Mouse (Mus musculus) ES-Bruce4 (cell line): ENCODE data around the gene Fam171a2. TPM values are rescaled to one million over a fixed set of nuclear protein-coding genes. Genes with fewer than 3 reads are reported as not detected.
"Not testable (repeated sequence)": the region's sequence is repeated elsewhere in the genome, so short reads cannot be mapped to it uniquely, and the experiment has no call there.

ENCODE experiments used
- H3K27ac ChIP-seq: 2 replicates; pipeline ENCODE4 v1.5.1; 2012; ENCODE audit warnings: low read length, inconsistent platforms; ENCODE audit not compliant: insufficient read depth
- H3K27me3 ChIP-seq: 2 replicates; pipeline ENCODE4 v1.6.1; 2012; ENCODE audit warnings: mild to moderate bottlenecking, low read length, inconsistent platforms; ENCODE audit not compliant: control insufficient read depth, poor library complexity, insufficient read depth, severe bottlenecking
- H3K36me3 ChIP-seq: 2 replicates; pipeline ENCODE4 v1.6.1; 2012; ENCODE audit warnings: inconsistent platforms, mild to moderate bottlenecking, low read length, moderate library complexity; ENCODE audit not compliant: control insufficient read depth, poor library complexity, insufficient read depth, severe bottlenecking
- H3K4me1 ChIP-seq: one replicate; pipeline ENCODE4 v1.8.1; 2011; ENCODE audit warnings: low read length; ENCODE audit not compliant: control insufficient read depth, insufficient read depth
- H3K4me3 ChIP-seq: 2 replicates; pipeline ENCODE4 v1.5.1; 2011; ENCODE audit warnings: low read depth, mild to moderate bottlenecking, low read length
- H3K9ac ChIP-seq: 2 replicates; pipeline ENCODE4 v1.6.1; 2012; ENCODE audit warnings: low read depth, mild to moderate bottlenecking, inconsistent platforms; ENCODE audit not compliant: poor library complexity, severe bottlenecking
- H3K9me3 ChIP-seq: replicated peaks from 2 replicates; pipeline ENCODE4 v1.6.1; 2012; ENCODE audit warnings: mild to moderate bottlenecking, low read length, inconsistent platforms; ENCODE audit not compliant: control insufficient read depth, poor library complexity, insufficient read depth, severe bottlenecking
- CTCF ChIP-seq: IDR thresholded peaks from one replicate; pipeline ENCODE4 v1.8.1; 2011; ENCODE audit warnings: low read depth, low read length
- EP300 ChIP-seq: IDR thresholded peaks from 2 replicates; pipeline ENCODE4 v1.6.1; 2011; ENCODE audit warnings: low read depth, low read length; ENCODE audit not compliant: insufficient read depth
- POLR2A ChIP-seq: IDR thresholded peaks from one replicate; pipeline ENCODE4 v1.8.1; 2011; ENCODE audit warnings: low read length; ENCODE audit not compliant: insufficient read depth
- polyA plus RNA-seq: library from polyadenylated mRNA; stranded (reverse); fragments of >200 nt; gene quantifications from 2 replicates; pipeline ENCODE4 v1.2.4, GENCODE M21; 2011; ENCODE audit warnings: low read depth; ENCODE audit not compliant: missing spikeins, insufficient read depth, insufficient read length

The Fam171a2 gene
- polyA plus RNA-seq, 1 experiment = 5.4 TPM

DNA sequence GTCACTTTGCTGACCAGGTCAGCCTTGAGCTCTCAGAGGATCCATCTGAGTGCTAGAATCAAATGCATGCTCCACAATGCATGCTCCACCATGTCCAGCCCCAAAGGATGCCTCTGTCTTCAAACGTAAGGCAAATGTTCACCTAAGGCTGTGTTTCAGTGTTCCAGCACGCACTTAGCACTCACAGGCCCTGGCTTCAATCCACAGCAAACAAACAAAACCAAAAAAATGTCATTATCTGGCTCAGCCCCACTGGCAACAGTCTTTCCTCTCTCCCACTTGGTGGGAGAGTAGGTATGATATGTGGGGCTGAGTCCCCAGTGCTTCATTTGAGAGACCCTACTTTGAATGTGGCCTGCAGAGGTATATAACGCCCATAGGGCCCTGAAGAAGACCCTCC is 36.4 kb downstream of the Fam171a2 start:
- no peak overlapping the region for H3K9ac ChIP-seq
- TF ChIP-seq EP300 = no peak
- no peak for TF ChIP-seq CTCF
- TF ChIP-seq POLR2A = no peak
- no peaks in the 10 kb centered on the region for H3K9me3 ChIP-seq
- H3K4me3 ChIP-seq = no peak overlapping the region
- H3K4me1 ChIP-seq = no peaks in the 10 kb centered on the region
- H3K36me3 ChIP-seq = peaks cover 1% of the 10 kb centered on the region; the same call in 1 of the 2 replicates
- H3K27me3 ChIP-seq = no peaks in the 10 kb centered on the region
- no peak overlapping the region for H3K27ac ChIP-seq

DNA sequence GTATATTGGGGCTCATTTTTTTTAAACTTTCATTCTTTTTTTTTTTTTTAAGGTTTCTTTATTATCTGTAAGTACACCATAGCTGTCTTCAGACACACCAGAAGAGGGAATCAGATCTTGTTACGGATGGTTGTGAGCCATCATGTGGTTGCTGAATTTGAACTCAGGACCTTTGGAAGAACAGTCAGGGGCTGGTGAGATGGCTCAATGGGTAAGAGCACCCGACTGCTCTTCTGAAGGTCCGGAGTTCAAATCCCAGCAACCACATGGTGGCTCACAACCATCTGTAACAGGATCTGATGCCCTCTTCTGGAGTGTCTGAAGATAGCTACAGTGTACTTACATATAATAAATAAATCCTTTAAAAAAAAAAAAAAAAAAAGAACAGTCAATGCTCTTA is 37.1 kb downstream of the Fam171a2 start:
- H3K27ac ChIP-seq, H3K4me3 ChIP-seq, H3K4me1 ChIP-seq, H3K9ac ChIP-seq, H3K27me3 ChIP-seq, H3K9me3 ChIP-seq, H3K36me3 ChIP-seq: not testable (repeated sequence)

DNA sequence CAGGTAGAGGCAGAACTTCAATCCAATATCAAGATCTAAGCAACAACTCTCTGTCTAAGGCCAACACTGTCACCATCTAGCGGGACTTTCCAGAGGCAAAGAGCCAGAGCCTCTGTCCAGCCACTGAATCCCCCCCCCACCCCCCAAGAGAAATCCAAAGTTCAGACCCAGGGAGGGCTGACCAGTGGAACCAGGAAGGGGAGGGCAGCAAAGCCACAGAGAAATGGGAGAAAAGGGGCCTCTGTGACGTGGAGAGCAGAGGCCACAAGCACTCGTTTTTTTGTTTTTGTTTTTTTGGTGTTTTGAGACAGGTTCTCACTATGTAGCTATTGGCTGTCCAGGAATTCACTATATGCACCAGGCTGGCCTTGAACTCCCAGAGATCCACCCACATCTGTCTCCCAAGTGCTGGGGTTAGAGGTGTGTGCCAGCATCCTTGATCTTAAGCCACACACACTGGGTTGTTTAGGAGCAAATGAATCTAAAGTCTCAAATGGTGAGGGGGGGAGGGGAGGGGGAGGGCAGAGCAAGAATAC is 37.6 kb downstream of the Fam171a2 start:
- peaks cover 12% of the 10 kb centered on the region for H3K36me3 ChIP-seq
- H3K4me3 ChIP-seq = no peak overlapping the region
- TF ChIP-seq POLR2A (no peak), EP300 (no peak), CTCF (no peak)
- H3K4me1 ChIP-seq = peaks cover 3% of the 10 kb centered on the region
- no peaks in the 10 kb centered on the region for H3K27me3 ChIP-seq
- no peaks in the 10 kb centered on the region for H3K9me3 ChIP-seq
- H3K9ac ChIP-seq = peak overlapping the region; percentile 47
- H3K27ac ChIP-seq = peak overlapping the region; percentile 40; the same call in 1 of the 2 replicates

DNA sequence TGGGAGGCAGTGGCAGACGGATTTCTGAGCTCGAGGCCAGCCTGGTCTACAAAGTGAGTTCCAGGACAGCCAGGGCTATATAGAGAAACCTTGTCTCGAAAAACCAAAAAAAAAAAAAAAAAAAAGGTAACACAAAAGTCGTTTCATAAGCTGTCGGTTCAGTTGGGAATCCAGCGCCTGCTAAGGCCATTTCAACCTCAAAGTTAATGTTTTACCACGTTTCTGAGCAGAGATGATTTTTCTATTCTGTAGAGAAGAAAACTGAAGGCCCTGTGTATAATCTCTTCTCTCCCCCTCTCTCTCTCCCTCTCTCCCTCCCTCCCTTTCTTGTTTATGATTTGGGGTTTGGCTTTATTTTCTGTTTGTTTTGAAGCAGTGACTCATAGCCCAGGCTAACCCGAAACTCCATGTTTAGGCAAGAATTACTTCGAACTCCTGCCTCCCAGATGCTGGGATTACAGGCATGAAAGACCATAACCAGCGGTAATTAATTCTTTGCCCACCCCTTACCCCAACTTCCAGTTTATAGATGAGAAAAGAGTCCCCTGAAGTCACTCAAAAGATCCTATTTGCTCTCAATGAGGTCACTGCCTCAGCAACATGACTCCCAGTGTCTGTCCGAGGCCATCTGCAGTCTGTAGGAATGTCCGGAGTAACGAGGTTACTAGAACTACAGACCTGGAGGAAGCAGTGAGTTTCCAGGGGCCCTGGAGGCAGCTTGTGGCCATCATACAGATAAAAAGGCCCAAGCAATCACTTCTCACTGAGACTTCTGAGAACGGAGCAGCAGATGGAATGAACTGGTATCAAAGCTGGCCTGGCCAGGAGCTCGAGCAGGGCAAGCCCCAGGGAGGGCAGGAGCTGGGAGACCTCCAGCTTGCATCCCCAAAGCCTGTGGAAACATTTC is 38.3 kb downstream of the Fam171a2 start:
- H3K4me1 ChIP-seq = peaks cover 4% of the 10 kb centered on the region

DNA sequence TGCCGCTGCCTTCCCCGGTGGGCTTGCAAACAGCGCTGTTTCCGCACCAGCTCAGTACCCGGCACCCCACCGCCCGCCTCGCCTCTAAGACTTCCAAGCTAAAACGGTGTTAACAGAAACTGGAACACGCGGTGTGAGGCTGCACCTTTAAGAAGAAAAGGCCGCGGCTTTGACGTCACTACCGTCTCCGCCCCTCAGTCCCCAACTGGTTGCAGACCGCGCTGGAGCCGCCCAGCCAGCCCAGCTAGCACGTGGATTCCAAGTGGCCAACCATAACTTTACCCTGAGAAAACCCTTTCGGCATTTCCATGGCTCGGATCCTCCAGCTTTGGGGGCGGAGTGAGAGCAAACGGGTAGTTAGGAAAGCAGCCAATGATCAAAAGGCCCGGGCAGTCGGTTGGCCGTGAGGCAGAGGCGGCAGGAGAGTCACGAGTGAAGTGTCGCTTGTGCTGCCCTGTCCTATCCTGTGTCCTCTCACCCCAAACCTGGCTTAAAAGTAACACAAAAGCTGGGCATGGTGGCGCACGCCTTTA is 39.1 kb downstream of the Fam171a2 start:
- H3K4me1 ChIP-seq = peaks cover 4% of the 10 kb centered on the region
- no peaks in the 10 kb centered on the region for H3K27me3 ChIP-seq
- no peaks in the 10 kb centered on the region for H3K9me3 ChIP-seq
- H3K27ac ChIP-seq = peak overlapping the region; percentile 81
- H3K9ac ChIP-seq = peak overlapping the region; percentile 91
- H3K36me3 ChIP-seq = peaks cover 26% of the 10 kb centered on the region
- TF ChIP-seq EP300 (no peak), POLR2A (peak; percentile 92), CTCF (no peak)
- H3K4me3 ChIP-seq = peak overlapping the region; percentile 77

More for the DNA sequence above, 38.3 kb downstream of the Fam171a2 start:
- H3K27me3 ChIP-seq = no peaks in the 10 kb centered on the region
- H3K27ac ChIP-seq = peak overlapping the region; percentile 40
- H3K9ac ChIP-seq = peak overlapping the region; percentile 47
- TF ChIP-seq CTCF (no peak), EP300 (no peak), POLR2A (no peak)
- H3K9me3 ChIP-seq = no peaks in the 10 kb centered on the region
- peaks cover 19% of the 10 kb centered on the region for H3K36me3 ChIP-seq
- peak overlapping the region; percentile 50 for H3K4me3 ChIP-seq

DNA sequence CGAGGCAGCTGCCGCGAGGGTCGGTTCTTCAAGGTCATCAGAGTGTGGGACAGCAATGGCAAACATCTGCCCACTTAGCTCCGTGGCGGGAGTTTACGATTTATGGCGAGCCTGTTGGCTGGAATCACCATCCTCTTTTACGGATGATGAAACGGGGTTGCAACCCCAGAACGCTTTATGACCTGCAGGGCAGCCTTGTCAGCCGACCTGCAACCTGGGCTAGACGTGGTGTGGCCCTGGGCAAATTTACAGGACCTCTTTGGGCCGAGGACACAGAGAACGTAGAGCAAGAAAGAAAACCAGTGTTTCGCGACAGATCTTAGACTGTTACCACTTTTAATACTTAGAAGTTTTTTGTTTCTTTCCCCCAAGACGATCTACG is 39.7 kb downstream of the Fam171a2 start, which contains the start of gene Slc25a39:
Gene Slc25a39, minus strand, starts transcription at position 113 of the 382 bp plus-strand sequence.
- peak within 1 kb of the TSS; percentile 81 for H3K27ac ChIP-seq
- H3K9ac ChIP-seq = peak within 1 kb of the TSS; percentile 91
- no peaks in the 10 kb centered on the region for H3K27me3 ChIP-seq
- no peaks in the 10 kb centered on the region for H3K9me3 ChIP-seq
- peaks cover 4% of the 10 kb centered on the region for H3K4me1 ChIP-seq
- TF ChIP-seq POLR2A = no peak
- peaks cover 32% of the 10 kb centered on the region for H3K36me3 ChIP-seq
- H3K4me3 ChIP-seq = peak within 1 kb of the TSS; percentile 98
